Mouse (Mus musculus): ENCODE results near the gene Apoe. TPM values are rescaled to one million over a fixed set of nuclear protein-coding genes. Genes with fewer than 3 reads are reported as not detected.

Gene Apoe
- total RNA-seq (2021) = 1,000 to 10,000 TPM; 2,242 to 2,264 TPM
- long read RNA-seq, experiment 1, transcript Apoe-205 (3 exons, 1,221 nt) = minor isoform, 35 of 4,293 reads
- long read RNA-seq, experiment 1, transcript Apoe-206 (4 exons, 1,408 nt) = major isoform, 2,155 of 4,293 reads
- long read RNA-seq, experiment 1, partial matches to known transcripts = 13 of 4,293 reads
- long read RNA-seq, experiment 1, other reads (novel, unspliced or antisense) = 2,084 of 4,293 reads
- long read RNA-seq, experiment 2, transcript Apoe-206 (4 exons, 1,408 nt) = major isoform, 2,915 of 5,369 reads
- long read RNA-seq, experiment 2, transcript Apoe-210 (3 exons, 514 nt) = minor isoform, 12 of 5,369 reads
- long read RNA-seq, experiment 2, transcript Apoe-205 (3 exons, 1,221 nt) = minor isoform, 47 of 5,369 reads
- long read RNA-seq, experiment 2, partial matches to known transcripts = 17 of 5,369 reads
- long read RNA-seq, experiment 2, other reads (novel, unspliced or antisense) = 2,374 of 5,369 reads

- Histone ChIP-seq H3K27ac (peak within 1 kb of the TSS; percentile 91), H3K4me3 (peak within 1 kb of the TSS; percentile 60)
- DNase-seq (ENCODE audit: low spot score in 2 of 2) = peak; percentile 60 to 86
- no peak for TF ChIP-seq CTCF (conservative IDR thresholded peaks at IDR 0.05)
Observed at GRCm38 (mm10) chr7:19698907-19699826, at the start of gene Apoe. Gene Apoe, minus strand, starts transcription at chr7:19699188.

- TF ChIP-seq CTCF (conservative IDR thresholded peaks at IDR 0.05) = no peak
- no peak for DNase-seq (ENCODE audit: low spot score in 2 of 2)
- Histone ChIP-seq H3K4me3 (no peak overlapping the region; the same call in 1 of the 2 replicates), H3K27ac (no peak overlapping the region)
Observed at GRCm38 (mm10) chr7:19747420-19748218, 48.6 kb upstream of the Apoe start.

DNA sequence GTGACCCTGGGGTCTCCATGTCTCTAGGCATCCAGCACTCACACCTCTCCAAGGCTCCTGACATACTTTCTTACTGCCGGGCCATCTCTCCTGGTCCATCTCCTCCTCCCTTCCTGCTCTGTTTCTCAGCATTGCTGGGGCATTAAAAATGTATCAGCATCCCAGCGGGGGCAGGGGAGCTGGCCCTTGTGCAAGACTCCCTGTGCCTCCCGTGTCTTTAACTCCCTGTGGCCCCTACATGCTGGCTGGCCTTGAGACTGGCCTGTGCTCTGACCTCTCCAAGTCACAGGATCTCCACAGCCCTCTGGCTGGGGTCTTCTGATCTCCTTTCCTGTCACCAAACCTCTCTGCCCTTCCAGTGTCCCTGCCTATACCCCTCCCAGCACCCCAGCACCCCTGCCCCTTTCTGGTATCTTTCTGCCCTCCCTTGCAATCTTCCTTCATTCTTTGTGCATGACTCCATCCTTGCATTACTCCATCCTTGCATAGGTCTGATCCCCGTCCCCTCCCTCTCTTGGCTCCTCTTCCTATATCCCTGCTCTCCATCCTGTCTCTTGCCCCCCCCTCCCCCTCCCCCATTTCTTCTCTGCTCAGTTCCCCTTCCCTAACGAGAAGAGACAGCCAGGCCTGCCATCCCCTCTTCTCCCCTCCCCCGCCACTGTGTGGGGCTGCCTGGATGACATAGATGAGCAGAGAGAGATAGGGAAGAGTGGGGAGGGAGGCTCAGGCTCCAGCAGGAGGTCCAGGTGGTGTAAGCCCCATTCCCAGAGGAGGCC lies 47.6 kb upstream of the Apoe start:
- Histone ChIP-seq H3K27ac (no peak overlapping the region), H3K4me3 (no peak overlapping the region)
- DNase-seq (ENCODE audit: low spot score in 2 of 2) = no peak
- TF ChIP-seq CTCF (conservative IDR thresholded peaks at IDR 0.05) = no peak

DNA sequence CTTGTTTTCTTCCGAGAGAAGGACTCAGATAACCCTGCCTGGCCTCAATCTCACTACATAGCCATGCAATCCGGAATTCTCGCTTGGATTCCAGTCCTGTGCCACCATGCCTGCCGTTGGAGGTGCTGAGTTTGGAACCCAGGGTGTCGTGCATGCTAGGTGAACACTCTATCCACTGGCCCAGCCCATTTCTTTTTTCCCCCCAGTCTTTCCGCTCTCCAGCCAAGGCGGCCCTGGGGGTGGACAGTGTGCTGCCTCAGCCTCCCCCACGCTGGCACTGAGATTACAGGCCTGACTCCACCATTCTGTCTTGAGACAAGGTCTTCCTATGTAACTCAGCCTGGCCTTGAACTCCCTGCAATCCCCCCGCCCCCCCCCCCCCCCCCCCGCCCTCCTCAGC lies 47.0 kb upstream of the Apoe start:
- TF ChIP-seq CTCF (conservative IDR thresholded peaks at IDR 0.05) = no peak
- DNase-seq (ENCODE audit: low spot score in 2 of 2) = no peak
- Histone ChIP-seq H3K27ac (no peak overlapping the region), H3K4me3 (no peak overlapping the region)

DNA sequence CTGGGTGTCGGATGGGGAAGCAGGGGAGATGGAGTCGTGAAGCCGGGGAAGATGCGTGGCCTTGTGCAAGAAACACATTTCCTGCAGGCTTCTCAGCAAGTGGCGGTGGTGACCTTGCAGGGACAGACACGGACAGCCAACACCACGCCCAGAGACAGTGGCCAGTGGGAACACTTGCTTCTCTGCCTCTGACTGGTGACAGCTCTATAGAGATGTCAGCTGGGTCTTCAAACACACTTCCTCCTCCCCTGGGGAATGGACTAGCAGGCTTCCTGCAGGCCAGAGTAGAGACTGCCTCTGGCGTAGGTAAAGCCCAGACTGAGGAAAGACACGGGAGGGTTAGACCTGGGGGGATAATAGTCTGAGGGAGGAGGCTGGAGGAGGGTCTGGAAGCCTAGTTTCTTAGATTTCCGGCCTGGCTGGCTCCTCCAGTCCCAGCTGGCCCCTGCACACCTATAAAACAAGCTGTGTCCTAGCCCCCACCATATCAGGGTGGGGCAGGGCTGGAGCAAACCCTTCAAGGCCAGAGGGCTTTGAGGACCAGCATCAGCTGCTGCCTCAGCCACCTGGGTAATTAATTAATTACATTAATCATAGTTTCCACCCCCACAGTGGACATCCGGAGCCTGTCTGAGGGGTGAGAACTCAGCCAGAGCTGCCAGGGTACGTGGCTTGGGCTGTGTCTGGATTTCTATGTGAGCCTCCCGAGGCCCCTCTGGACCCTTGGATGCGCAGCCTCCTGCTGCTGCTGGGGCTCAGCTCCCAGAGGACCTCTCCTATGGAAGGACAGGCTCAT lies 45.8 kb upstream of the Apoe start:
- no peak overlapping the region for H3K4me3 ChIP-seq
- no peak for TF ChIP-seq CTCF (conservative IDR thresholded peaks at IDR 0.05)
- no peak overlapping the region for H3K27ac ChIP-seq
- DNase-seq (ENCODE audit: low spot score in 2 of 2) = no peak

- DNase-seq (ENCODE audit: low spot score in 2 of 2) = no peak
- Histone ChIP-seq H3K4me3 (no peak overlapping the region), H3K27ac (no peak overlapping the region)
- no peak for TF ChIP-seq CTCF (conservative IDR thresholded peaks at IDR 0.05)
Observed at GRCm38 (mm10) chr7:19743791-19744190, 44.8 kb upstream of the Apoe start.

DNA sequence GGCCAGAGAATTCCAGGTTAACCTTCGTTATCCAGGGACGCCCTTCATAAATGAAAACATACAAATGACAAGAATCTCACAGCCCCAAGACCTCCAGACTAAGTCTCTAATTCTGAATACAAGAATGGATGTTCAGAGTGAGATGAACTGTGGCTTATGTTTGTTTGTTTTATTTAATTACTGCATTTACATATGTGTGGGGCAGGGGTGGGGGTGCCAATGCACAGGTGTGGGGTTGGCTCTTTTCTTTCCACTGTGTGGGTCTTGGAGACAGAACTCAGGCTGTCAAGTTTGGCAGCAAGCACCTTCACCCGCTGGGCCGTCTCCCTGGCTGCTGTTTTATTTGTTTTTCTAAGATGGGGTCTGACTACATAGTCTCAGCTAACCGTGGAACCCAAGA lies 43.5 kb upstream of the Apoe start:
- no peak overlapping the region for H3K27ac ChIP-seq
- DNase-seq (ENCODE audit: low spot score in 2 of 2) = no peak

DNA sequence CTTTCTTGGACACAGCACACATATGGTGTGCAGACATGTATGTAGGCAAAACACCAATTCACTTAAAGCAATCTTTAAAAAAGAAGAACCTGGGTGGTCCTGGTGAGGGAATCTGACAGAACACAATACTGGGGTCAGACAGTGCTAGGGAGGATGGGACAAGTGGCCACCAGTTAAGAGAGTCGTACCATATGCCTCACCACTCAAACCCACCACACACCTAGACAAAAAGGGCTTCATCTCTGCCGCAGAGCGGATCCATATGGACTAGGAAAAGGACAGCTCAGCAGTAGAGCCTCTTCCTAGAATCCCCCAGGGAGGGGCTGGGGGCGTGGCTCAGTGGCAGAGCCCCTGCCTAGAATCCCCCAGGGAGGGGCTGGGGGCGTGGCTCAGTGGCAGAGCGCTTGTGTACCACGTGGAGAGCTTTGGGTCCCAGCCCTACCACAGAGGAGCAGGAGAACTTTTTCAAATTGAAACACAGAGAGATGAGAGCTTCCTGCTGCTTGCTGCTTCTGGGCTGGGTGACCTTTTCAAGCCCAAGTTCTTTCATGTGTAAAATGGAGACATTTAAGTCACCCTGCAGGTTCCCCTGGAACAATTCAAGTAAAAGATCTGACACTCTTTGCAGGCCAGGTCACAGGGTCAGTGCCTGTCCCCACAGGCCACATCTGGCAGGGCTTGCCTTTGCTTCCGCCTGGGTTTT lies 42.5 kb upstream of the Apoe start:
- Histone ChIP-seq H3K27ac (no peak overlapping the region), H3K4me3 (no peak overlapping the region)
- no peak for DNase-seq (ENCODE audit: low spot score in 2 of 2)
- no peak for TF ChIP-seq CTCF (conservative IDR thresholded peaks at IDR 0.05)

More for the DNA sequence above, 43.5 kb upstream of the Apoe start:
- H3K4me3 ChIP-seq = no peak overlapping the region
- TF ChIP-seq CTCF (conservative IDR thresholded peaks at IDR 0.05) = no peak

DNA sequence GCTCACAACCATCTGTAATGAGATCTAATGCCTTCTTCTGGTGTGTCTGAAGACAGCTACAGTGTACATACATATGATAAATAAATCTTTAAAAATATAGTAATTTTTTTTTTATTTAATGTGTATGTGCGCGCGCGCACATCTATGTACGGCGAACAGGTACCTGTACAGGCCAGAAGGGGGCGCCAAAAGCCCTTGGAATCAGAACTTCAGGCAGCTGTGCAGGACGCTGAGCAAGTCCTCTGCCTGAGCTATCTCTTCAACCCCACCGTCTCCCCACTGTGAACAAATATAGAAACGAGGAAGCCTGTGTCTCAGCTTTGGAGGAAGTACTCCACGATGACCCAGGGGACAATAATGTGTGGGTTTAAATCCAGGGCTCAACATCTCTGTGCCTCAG lies 41.3 kb upstream of the Apoe start:
- TF ChIP-seq CTCF (conservative IDR thresholded peaks at IDR 0.05) = peak; percentile 50
- H3K4me3 ChIP-seq = no peak overlapping the region
- DNase-seq (ENCODE audit: low spot score in 2 of 2) = no peak
- H3K27ac ChIP-seq = no peak overlapping the region

DNA sequence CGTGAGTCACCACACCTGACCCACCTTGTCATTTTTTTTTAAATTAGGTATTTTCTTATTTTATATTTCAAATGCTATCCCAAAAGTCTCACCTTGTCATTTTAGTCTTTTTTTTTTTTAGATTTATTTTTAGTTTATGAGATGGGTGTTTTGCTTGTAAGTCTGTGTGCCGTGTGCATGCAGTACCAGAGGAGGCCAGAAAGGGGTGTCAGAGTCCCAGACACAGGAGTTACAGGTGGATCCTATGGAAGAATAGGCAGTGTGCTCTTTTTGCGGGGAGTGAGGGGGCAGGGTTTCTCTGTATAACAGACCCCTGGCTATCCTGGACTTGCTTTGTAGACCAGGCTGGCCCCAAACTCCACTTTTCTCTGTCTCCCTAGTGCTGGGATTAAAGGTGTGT lies 39.8 kb upstream of the Apoe start:
- H3K27ac ChIP-seq = no peak overlapping the region
- H3K4me3 ChIP-seq = no peak overlapping the region
- peak; percentile 48 for TF ChIP-seq CTCF (conservative IDR thresholded peaks at IDR 0.05)
- no peak for DNase-seq (ENCODE audit: low spot score in 2 of 2)

Measured in layer of hippocampus, adult 2 months (tissue).